Comparison of ENCODE assay signal across 15 mouse cellular contexts in the genomic region with DNA sequence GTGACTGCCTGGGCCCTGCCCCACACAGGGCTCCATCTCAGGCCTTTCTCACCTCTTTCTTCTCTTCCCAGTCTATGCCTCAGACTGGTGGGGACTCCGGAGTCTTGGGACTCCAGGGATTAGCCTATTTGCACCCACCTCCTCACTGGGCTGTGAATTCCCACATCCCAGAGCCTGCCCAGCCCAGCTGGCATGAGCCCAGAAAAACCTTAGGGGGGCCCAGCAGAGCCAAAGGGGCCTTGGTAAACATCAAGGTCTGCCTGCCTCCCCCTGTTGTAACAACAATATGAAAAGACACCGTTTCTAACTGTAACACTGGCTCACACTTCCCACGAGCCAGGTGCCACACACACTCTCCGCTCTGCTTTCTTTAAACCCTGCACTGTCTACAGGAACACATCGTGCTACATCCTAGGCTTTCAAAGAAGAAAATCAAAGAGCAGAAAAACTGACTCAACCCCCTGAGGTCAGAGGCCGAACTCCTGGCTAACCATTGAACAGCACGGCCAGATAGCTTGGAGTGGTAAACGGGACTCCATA. TPM values are rescaled to one million over a fixed set of nuclear protein-coding genes. Genes with fewer than 3 reads are reported as not detected.
DNase-seq lines count a peak whose midpoint lies in the region; ATAC-seq and TF ChIP-seq lines count a peak whose summit lies in the region.
"Had no signal": no experiment of that assay in that cellular context is flagged by ENCODE, and none has a peak within 500 bp of the region (broad histone marks: within the 10 kb centered on the region; RNA-seq: fewer than 3 reads in every experiment).

No protein-coding gene starts in this region.

- H3K9ac ChIP-seq in forebrain, embryonic 15.5 days (replicated peaks) = no peak overlapping the region
- no peak overlapping the region for H3K9ac ChIP-seq in forebrain, embryonic 11.5 days (ENCODE audit: low read length)
- no peak overlapping the region for H3K9ac ChIP-seq in hindbrain, postnatal 0 days (replicated peaks; ENCODE audit: low read length)
- H3K9ac ChIP-seq: lung, embryonic 15.5 days had no signal

- H3K4me2 ChIP-seq in forebrain, embryonic 15.5 days (replicated peaks) = no peak overlapping the region
- H3K4me2 ChIP-seq in forebrain, embryonic 11.5 days (ENCODE audit: low read depth, low read length, severe bottlenecking) = no peak overlapping the region
- no peak overlapping the region for H3K4me2 ChIP-seq in hindbrain, postnatal 0 days (ENCODE audit: low read depth, low read length)

- H3K36me3 ChIP-seq in forebrain, embryonic 15.5 days = no peaks in the 10 kb centered on the region
- H3K36me3 ChIP-seq in forebrain, embryonic 11.5 days (ENCODE audit: control insufficient read depth, insufficient read depth, low read length) = no peaks in the 10 kb centered on the region
- no peaks in the 10 kb centered on the region for H3K36me3 ChIP-seq in hindbrain, embryonic 10.5 days
- H3K36me3 ChIP-seq in hindbrain, postnatal 0 days (ENCODE audit: insufficient read depth, low read length) = no peaks in the 10 kb centered on the region
- H3K36me3 ChIP-seq: hindbrain, embryonic 15.5 days; lung, embryonic 15.5 days had no signal

- no peak for ATAC-seq in forebrain, embryonic 15.5 days (replicated peaks)
- no peak for ATAC-seq in forebrain, embryonic 11.5 days (replicated peaks; ENCODE audit: low FRiP score)
- no peak for ATAC-seq in hindbrain, postnatal 0 days

- H3K9me3 ChIP-seq in forebrain, embryonic 15.5 days = no peaks in the 10 kb centered on the region
- no peaks in the 10 kb centered on the region for H3K9me3 ChIP-seq in forebrain, embryonic 11.5 days (ENCODE audit: control insufficient read depth, low read length)
- no peaks in the 10 kb centered on the region for H3K9me3 ChIP-seq in hindbrain, embryonic 10.5 days
- no peaks in the 10 kb centered on the region for H3K9me3 ChIP-seq in hindbrain, postnatal 0 days (ENCODE audit: low read length)
- H3K9me3 ChIP-seq: hindbrain, embryonic 15.5 days; lung, embryonic 15.5 days had no signal

- no peaks in the 10 kb centered on the region for H3K27me3 ChIP-seq in forebrain, embryonic 15.5 days
- no peaks in the 10 kb centered on the region for H3K27me3 ChIP-seq in forebrain, embryonic 11.5 days (ENCODE audit: control insufficient read depth, insufficient read depth, low read length)
- H3K27me3 ChIP-seq in hindbrain, embryonic 10.5 days (ENCODE audit: insufficient read depth, poor library complexity, severe bottlenecking) = peaks cover 29% of the 10 kb centered on the region
- H3K27me3 ChIP-seq in hindbrain, postnatal 0 days (ENCODE audit: insufficient read depth, low read length) = no peaks in the 10 kb centered on the region
- H3K27me3 ChIP-seq: hindbrain, embryonic 15.5 days; lung, embryonic 15.5 days had no signal

- H3K27ac ChIP-seq in forebrain, embryonic 15.5 days (replicated peaks) = 0 out of 2 replicates have a peak overlapping the region, but pooled peaks have one; percentile 58
- H3K27ac ChIP-seq in forebrain, embryonic 11.5 days (ENCODE audit: low read depth, low read length) = no peak overlapping the region
- H3K27ac ChIP-seq in hindbrain, embryonic 10.5 days = 0 out of 2 replicates have a peak overlapping the region, but pooled peaks have one; percentile 8
- no peak overlapping the region; the same call in 1 of the 2 replicates for H3K27ac ChIP-seq in hindbrain, postnatal 0 days
- H3K27ac ChIP-seq: lung, embryonic 15.5 days had no signal

- 46% methylated on average over 8 of the region's 8 CpGs for WGBS in forebrain, embryonic 15.5 days
- 62% methylated on average over 8 of the region's 8 CpGs for WGBS in forebrain, embryonic 11.5 days
- WGBS in hindbrain, embryonic 10.5 days = 56% methylated on average over 8 of the region's 8 CpGs
- 38% methylated on average over 8 of the region's 8 CpGs for WGBS in hindbrain, postnatal 0 days

- no peak for DNase-seq in forebrain, embryonic 11.5 days (ENCODE audit: low spot score)
- no peak for DNase-seq in hindbrain, embryonic 10.5 days (ENCODE audit: low spot score)
- DNase-seq in hindbrain, postnatal 0 days (ENCODE audit: low spot score) = no peak
- peak; percentile 28 for DNase-seq in right cerebral cortex, postnatal 25 days
- no peak for DNase-seq in right cerebral cortex, postnatal 10 days (ENCODE audit: low spot score in 2 of 2)
- peak; percentile 23 for DNase-seq in thymus, postnatal 25 days
- no peak for DNase-seq in adrenal gland, adult (ENCODE audit: inconsistent age in 2 of 2, low spot score in 1 of 2)
- DNase-seq: adrenal gland, postnatal 25 days; cerebellum, adult 18-20 months; embryo, embryonic 11 days; kidney, adult 2 months had no signal

- no peak for TF ChIP-seq CTCF in hindbrain, postnatal 0 days (IDR thresholded peaks at IDR 0.05; ENCODE audit: low read depth)

- H3K4me3 ChIP-seq in forebrain, embryonic 15.5 days = no peak overlapping the region
- H3K4me3 ChIP-seq in forebrain, embryonic 11.5 days (ENCODE audit: low read depth, low read length) = no peak overlapping the region
- no peak overlapping the region for H3K4me3 ChIP-seq in hindbrain, embryonic 10.5 days
- H3K4me3 ChIP-seq in hindbrain, postnatal 0 days (ENCODE audit: low read length) = no peak overlapping the region
- H3K4me3 ChIP-seq: hindbrain, embryonic 15.5 days; myocyte had no signal

- H3K4me1 ChIP-seq in forebrain, embryonic 15.5 days = peaks cover 26% of the 10 kb centered on the region
- peaks cover 14% of the 10 kb centered on the region for H3K4me1 ChIP-seq in forebrain, embryonic 11.5 days (replicated peaks; ENCODE audit: control insufficient read depth, insufficient read depth, low read length)
- H3K4me1 ChIP-seq in hindbrain, embryonic 10.5 days (replicated peaks) = peaks cover 53% of the 10 kb centered on the region
- peaks cover 26% of the 10 kb centered on the region for H3K4me1 ChIP-seq in hindbrain, postnatal 0 days (ENCODE audit: insufficient read depth, low read length)

RNA-seq across cellular contexts. Expression of gene Nol4l, which starts 29.9 kb away (rescaled TPM):
- polyA plus RNA-seq in forebrain, embryonic 15.5 days (2015; fragmentation: Nextera tagmentation; extraction: Ambion mirVana) = 44.1 and 44.8 TPM in 2 replicates
- polyA plus RNA-seq in forebrain, embryonic 11.5 days (2014; fragmentation: Nextera tagmentation; extraction: Ambion mirVana) = 25.6 and 26.2 TPM in 2 replicates
- 19.1 and 23.3 TPM in 2 replicates for polyA plus RNA-seq in hindbrain, embryonic 10.5 days (2016; fragmentation: Nextera tagmentation; extraction: Ambion mirVana)
- 68.3 and 80.8 TPM in 2 replicates for total RNA-seq in hindbrain, postnatal 0 days (2014; rRNA removed)
- polyA plus RNA-seq in hindbrain, postnatal 0 days (2015; fragmentation: Nextera tagmentation; extraction: Ambion mirVana) = 23.7 and 24.2 TPM in 2 replicates

Comparison
In these comparisons a context has a peak if more than half of its experiments do, and no peak if none do; other contexts are left out.
1. H3K27ac ChIP-seq: peak in forebrain, embryonic 15.5 days (single experiment) and hindbrain, embryonic 10.5 days (single experiment); none in forebrain, embryonic 11.5 days (single experiment) and hindbrain, postnatal 0 days (single experiment).
2. DNase-seq: peak in right cerebral cortex, postnatal 25 days (single experiment) and thymus, postnatal 25 days (single experiment); none in forebrain, embryonic 11.5 days (single experiment), hindbrain, embryonic 10.5 days (single experiment), hindbrain, postnatal 0 days (single experiment), right cerebral cortex, postnatal 10 days (0 of 2) and adrenal gland, adult (0 of 2).